Mouse (Mus musculus): ENCODE data around the gene Psmd3. TPM values are rescaled to one million over a fixed set of nuclear protein-coding genes. Genes with fewer than 3 reads are reported as not detected.

The Psmd3 gene
- total RNA-seq, 2 experiments from 2014 or later: 138 to 140 TPM

Other genes with a start within 250 kb of the Psmd3 start
- 10 to 100 TPM; 46.9 to 49.0 TPM for gene Mien1, start 243.6 kb upstream of the Psmd3 start, total RNA-seq (2021)
- not detected for gene Grb7, start 236.2 kb upstream of the Psmd3 start, total RNA-seq (2021)
- gene Ikzf3, start 136.5 kb upstream of the Psmd3 start, total RNA-seq (2021): under 1 TPM; 0.67 to 0.72 TPM
- under 1 TPM in 1 of 2 experiments, not detected in 1; 0.17 TPM for gene Zpbp2, start 131.5 kb upstream of the Psmd3 start, total RNA-seq (2021)
- 10 to 100 TPM; 36.5 to 41.5 TPM for gene Ormdl3, start 95.2 kb upstream of the Psmd3 start, total RNA-seq (2021)
- not detected for gene Lrrc3c, start 84.3 kb upstream of the Psmd3 start, total RNA-seq (2021)
- 10 to 100 TPM; 29.2 to 29.5 TPM for gene Gm12355, start 56.9 kb upstream of the Psmd3 start, total RNA-seq (2021)
- 1 to 10 TPM; 3.2 to 5.2 TPM for gene Gsdma3, start 56.2 kb upstream of the Psmd3 start, total RNA-seq (2021)
- gene Gsdma2, start 35.8 kb upstream of the Psmd3 start, total RNA-seq (2021): not detected
- gene Gsdma, start 18.2 kb upstream of the Psmd3 start, total RNA-seq (2021): not detected
- not detected for gene Csf3, start 18.7 kb downstream of the Psmd3 start, total RNA-seq (2021)
- gene Med24, start 46.9 kb downstream of the Psmd3 start, total RNA-seq (2021): 10 to 100 TPM; 51.7 to 52.3 TPM
- gene Thra, start 58.1 kb downstream of the Psmd3 start, total RNA-seq (2021): 100 to 1,000 TPM; 171 to 183 TPM
- gene Nr1d1, start 92.8 kb downstream of the Psmd3 start, total RNA-seq (2021): 10 to 100 TPM; 26.3 to 27.6 TPM
- gene Msl1, start 113.0 kb downstream of the Psmd3 start, total RNA-seq (2021): 10 to 100 TPM; 67.8 to 71.5 TPM
- 10 to 100 TPM; 26.9 to 28.4 TPM for gene Casc3, start 122.4 kb downstream of the Psmd3 start, total RNA-seq (2021)
- gene Rapgefl1, start 154.2 kb downstream of the Psmd3 start, total RNA-seq (2021): 1 to 10 TPM; 1.3 TPM
- 10 to 100 TPM; 12.6 to 14.1 TPM for gene Wipf2, start 181.1 kb downstream of the Psmd3 start, total RNA-seq (2021)
- gene Cdc6, start 225.2 kb downstream of the Psmd3 start, total RNA-seq (2021): 10 to 100 TPM in 1 of 2 experiments, 1 to 10 TPM in 1; 9.8 to 10.2 TPM
- 10 to 100 TPM; 34.6 to 38.1 TPM for gene Rara, start 245.3 kb downstream of the Psmd3 start, total RNA-seq (2021)

Measured in heart, postnatal 4 days (tissue).